Mouse (Mus musculus) neural tube, postnatal 0 days (tissue): ENCODE results near the gene Ppp2r5d. TPM values are rescaled to one million over a fixed set of nuclear protein-coding genes. Genes with fewer than 3 reads are reported as not detected.

Source experiments
- polyA plus RNA-seq: library from polyadenylated mRNA; unstranded; fragments of >200 nt; fragmentation: Nextera tagmentation; extraction: Ambion mirVana; gene quantifications from 2 replicates; pipeline ENCODE4 v1.2.1, GENCODE M21; 2015

Gene Ppp2r5d
- polyA plus RNA-seq: 70.7 and 87.6 TPM in 2 replicates

GRCm38 (mm10) chr17:46704887-46705835 is at the start of gene Ppp2r5d:
TSS of gene Ppp2r5d (minus strand) at chr17:46705111.

GRCm38 (mm10) chr17:46751794-46752556 is 47.1 kb upstream of the Ppp2r5d start, which contains the start of gene Cnpy3:
TSS of gene Cnpy3 (minus strand) at chr17:46752214.

GRCm38 (mm10) chr17:46728904-46729318 is 24.0 kb upstream of the Ppp2r5d start, which contains the start of gene Gnmt:
TSS of gene Gnmt (minus strand) at chr17:46729168.

GRCm38 (mm10) chr17:46710959-46711597 is 6.2 kb upstream of the Ppp2r5d start, which contains the start of gene Pex6:
TSS of gene Pex6 (plus strand) at chr17:46711463.

GRCm38 (mm10) chr17:46680760-46681373 is 24.0 kb downstream of the Ppp2r5d start, which contains the start of gene Klhdc3:
TSS of gene Klhdc3 (minus strand) at chr17:46680914.

GRCm38 (mm10) chr17:46678416-46678815 is 26.5 kb downstream of the Ppp2r5d start, which contains the start of gene Mea1:
TSS of gene Mea1 (plus strand) at chr17:46678793.

GRCm38 (mm10) chr17:46673850-46674529 is 30.9 kb downstream of the Ppp2r5d start, which contains the start of gene Rrp36:
TSS of gene Rrp36 (minus strand) at chr17:46674352.

GRCm38 (mm10) chr17:46650232-46651031 is 54.5 kb downstream of the Ppp2r5d start, which contains the start of gene Cul7:
TSS of gene Cul7 (plus strand) at chr17:46650337.

GRCm38 (mm10) chr17:46645561-46646321 is 59.2 kb downstream of the Ppp2r5d start, which contains the start of the genes Klc4 and Mrpl2:
TSS of gene Klc4 (minus strand) at chr17:46646022.
TSS of gene Mrpl2 (plus strand) at chr17:46646229.

Other genes with a start within 250 kb of the Ppp2r5d start
- gene Ttbk1, start 217.4 kb downstream of the Ppp2r5d start, polyA plus RNA-seq: 7.8 and 8.7 TPM in 2 replicates
- 12.4 and 15.1 TPM in 2 replicates for gene Dnph1, start 208.4 kb downstream of the Ppp2r5d start, polyA plus RNA-seq
- gene Cul9, start 158.7 kb downstream of the Ppp2r5d start, polyA plus RNA-seq: 14.0 and 18.6 TPM in 2 replicates
- gene Srf, start 148.9 kb downstream of the Ppp2r5d start, polyA plus RNA-seq: 4.0 and 5.5 TPM in 2 replicates
- gene Ptk7, start 75.6 kb downstream of the Ppp2r5d start, polyA plus RNA-seq: 21.4 and 22.3 TPM in 2 replicates
- 19.2 and 21.3 TPM in 2 replicates for gene Klc4, start 59.1 kb downstream of the Ppp2r5d start, polyA plus RNA-seq
- gene Mrpl2, start 58.9 kb downstream of the Ppp2r5d start, polyA plus RNA-seq: 84.8 and 87.9 TPM in 2 replicates
- 22.7 and 23.5 TPM in 2 replicates for gene Cul7, start 54.8 kb downstream of the Ppp2r5d start, polyA plus RNA-seq
- 50.1 and 51.5 TPM in 2 replicates for gene Rrp36, start 30.8 kb downstream of the Ppp2r5d start, polyA plus RNA-seq
- gene Mea1, start 26.3 kb downstream of the Ppp2r5d start, polyA plus RNA-seq: 315 and 349 TPM in 2 replicates
- 164 and 171 TPM in 2 replicates for gene Klhdc3, start 24.2 kb downstream of the Ppp2r5d start, polyA plus RNA-seq
- 20.7 and 21.2 TPM in 2 replicates for gene Pex6, start 6.4 kb upstream of the Ppp2r5d start, polyA plus RNA-seq
- 3.0 and 3.5 TPM in 2 replicates for gene Gnmt, start 24.1 kb upstream of the Ppp2r5d start, polyA plus RNA-seq
- gene Cnpy3, start 47.1 kb upstream of the Ppp2r5d start, polyA plus RNA-seq: 71.4 and 79.9 TPM in 2 replicates
- gene Ptcra, start 58.6 kb upstream of the Ppp2r5d start, polyA plus RNA-seq: 0.23 and 0.24 TPM in 2 replicates
- gene 2310039H08Rik, start 67.5 kb upstream of the Ppp2r5d start, polyA plus RNA-seq: 66.4 and 71.7 TPM in 2 replicates
- gene Rpl7l1, start 77.6 kb upstream of the Ppp2r5d start, polyA plus RNA-seq: 55.2 and 63.9 TPM in 2 replicates
- 4.8 and 5.6 TPM in 2 replicates for gene Bicral, start 153.4 kb upstream of the Ppp2r5d start, polyA plus RNA-seq
- 65.9 and 68.5 TPM in 2 replicates for gene Tbcc, start 185.6 kb upstream of the Ppp2r5d start, polyA plus RNA-seq
- not detected in 2 replicates for gene Prph2, start 205.3 kb upstream of the Ppp2r5d start, polyA plus RNA-seq